Mouse (Mus musculus) MEL (cell line): ENCODE measurements at regions not wholly inside any gene's neighbourhood (a gene's known extent, or its start where the extent isn't known, plus 50 kb on each side); places are given as distances from the start of the nearest gene placed in this dataset.

ENCODE experiments used
- DNase-seq: peaks from one replicate; pipeline ENCODE4 v3.0.0; 2011; ENCODE audit warnings: low read depth, low spot score
- H3K27ac ChIP-seq: 2 replicates; pipeline ENCODE4 v1.5.1; 2012; ENCODE audit warnings: low read depth, mild to moderate bottlenecking, control low read depth, low read length, moderate library complexity; ENCODE audit not compliant: control insufficient read depth
- H3K27me3 ChIP-seq, 2 experiments: fragments of 150-350 bp in 1 of 2; sonication (generic) in 1 of 2; 2 replicates each; pipeline ENCODE4 v1.6.1; 2012; ENCODE audit warnings: low read length in 2 of 2, mild to moderate bottlenecking in 2 of 2, improper control_type of control experiment in 1 of 2, moderate library complexity in 1 of 2; ENCODE audit not compliant: insufficient read depth in 2 of 2, control insufficient read depth in 1 of 2
- H3K36me3 ChIP-seq, 2 experiments: 2 replicates each; pipeline ENCODE4 v1.6.1; 2012 to 2014; ENCODE audit warnings: low read length in 2 of 2, improper control_type of control experiment in 1 of 2, inconsistent platforms in 1 of 2, mild to moderate bottlenecking in 1 of 2; ENCODE audit not compliant: insufficient read depth in 2 of 2, control insufficient read depth in 1 of 2
- H3K4me1 ChIP-seq, 2 experiments: fragments of 150-350 bp in 1 of 2; sonication (generic) in 1 of 2; 2 replicates each; pipeline ENCODE4 v1.6.1; 2012; ENCODE audit warnings: low read length in 2 of 2, improper control_type of control experiment in 1 of 2, mild to moderate bottlenecking in 1 of 2; ENCODE audit not compliant: insufficient read depth in 2 of 2, control insufficient read depth in 1 of 2
- H3K4me3 ChIP-seq, 2 experiments: fragments of 150-350 bp in 1 of 2; sonication (generic) in 1 of 2; 2 replicates each; pipeline ENCODE4 v1.5.1; 2012; ENCODE audit warnings: low read depth in 2 of 2, low read length in 2 of 2, mild to moderate bottlenecking in 2 of 2, moderate library complexity in 2 of 2, control low read depth in 1 of 2, improper control_type of control experiment in 1 of 2; ENCODE audit not compliant: control insufficient read depth in 1 of 2, insufficient read depth in 1 of 2
- H3K79me2 ChIP-seq: 2 replicates; pipeline ENCODE4 v1.6.1; 2012; ENCODE audit warnings: mild to moderate bottlenecking, low read length, moderate library complexity; ENCODE audit not compliant: control insufficient read depth, poor library complexity, insufficient read depth
- H3K9ac ChIP-seq: 2 replicates; pipeline ENCODE4 v1.6.1; 2012; ENCODE audit warnings: low read depth, mild to moderate bottlenecking, control low read depth, low read length, moderate library complexity; ENCODE audit not compliant: control insufficient read depth, poor library complexity, severe bottlenecking
- H3K9me3 ChIP-seq: fragments of 150-350 bp; sonication (generic); replicated peaks from 2 replicates; pipeline ENCODE4 v1.6.1; 2012; ENCODE audit warnings: mild to moderate bottlenecking, low read length, improper control_type of control experiment, moderate library complexity; ENCODE audit not compliant: insufficient read depth
- CHD2 ChIP-seq: IDR thresholded peaks from 2 replicates; pipeline ENCODE4 v1.6.1; 2011; ENCODE audit warnings: low read length, improper control_type of control experiment
- CTCF ChIP-seq, 3 experiments: IDR thresholded peaks in 2 of 3; conservative IDR thresholded peaks in 1 of 3; 2 replicates each; pipeline ENCODE4 v1.5.1; 2011 to 2012; ENCODE audit warnings: low read length in 3 of 3, low read depth in 2 of 3, mild to moderate bottlenecking in 2 of 3, improper control_type of control experiment in 1 of 3, inconsistent platforms in 1 of 3, mixed read lengths in 1 of 3, moderate library complexity in 1 of 3; ENCODE audit not compliant: control insufficient read depth in 1 of 3, insufficient read depth in 1 of 3, poor library complexity in 1 of 3, severe bottlenecking in 1 of 3
- E2F4 ChIP-seq: IDR thresholded peaks from 2 replicates; pipeline ENCODE4 v1.6.1; 2011; ENCODE audit warnings: low read depth, low read length, improper control_type of control experiment, borderline replicate concordance
- ELF1 ChIP-seq: IDR thresholded peaks from 2 replicates; pipeline ENCODE4 v1.6.1; 2014; ENCODE audit warnings: low read depth, mild to moderate bottlenecking, inconsistent platforms, low read length, improper control_type of control experiment, moderate library complexity
- ETS1 ChIP-seq: IDR thresholded peaks from 2 replicates; pipeline ENCODE4 v1.6.1; 2012; ENCODE audit warnings: low read depth, mild to moderate bottlenecking, inconsistent platforms, low read length, improper control_type of control experiment, moderate library complexity
- GATA1 ChIP-seq: IDR thresholded peaks from 2 replicates; pipeline ENCODE4 v1.6.1; 2011; ENCODE audit warnings: low read depth, low read length, improper control_type of control experiment
- HCFC1 ChIP-seq: IDR thresholded peaks from 2 replicates; pipeline ENCODE4 v1.6.1; 2012; ENCODE audit warnings: low read depth, mild to moderate bottlenecking, inconsistent platforms, low read length, improper control_type of control experiment, moderate library complexity
- MAFK ChIP-seq: IDR thresholded peaks from 2 replicates; pipeline ENCODE4 v1.6.1; 2011; ENCODE audit warnings: low read depth, mild to moderate bottlenecking, low read length, improper control_type of control experiment, borderline replicate concordance
- MAX ChIP-seq: IDR thresholded peaks from 2 replicates; pipeline ENCODE4 v1.6.1; 2011; ENCODE audit warnings: low read length, improper control_type of control experiment
- MYB ChIP-seq: IDR thresholded peaks from 2 replicates; pipeline ENCODE4 v1.6.1; 2011; ENCODE audit warnings: mild to moderate bottlenecking, low read depth, low read length, improper control_type of control experiment
- NRF1 ChIP-seq: IDR thresholded peaks from 2 replicates; pipeline ENCODE4 v1.6.1; 2014; ENCODE audit warnings: low read depth, mild to moderate bottlenecking, inconsistent platforms, low read length, improper control_type of control experiment, moderate library complexity; ENCODE audit not compliant: poor library complexity, insufficient read depth, severe bottlenecking
- POLR2A ChIP-seq, 2 experiments: IDR thresholded peaks; 2 replicates each; pipeline ENCODE4 v1.6.1; 2011 to 2012; ENCODE audit warnings: low read length in 2 of 2, mild to moderate bottlenecking in 2 of 2, control low read depth in 1 of 2, improper control_type of control experiment in 1 of 2, low read depth in 1 of 2, moderate library complexity in 1 of 2; ENCODE audit not compliant: control insufficient read depth in 1 of 2, insufficient read depth in 1 of 2, poor library complexity in 1 of 2
- RAD21 ChIP-seq: IDR thresholded peaks from 2 replicates; pipeline ENCODE4 v1.6.1; 2011; ENCODE audit warnings: mild to moderate bottlenecking, low read depth, low read length, improper control_type of control experiment
- RCOR1 ChIP-seq: IDR thresholded peaks from 2 replicates; pipeline ENCODE4 v1.6.1; 2012; ENCODE audit warnings: low read depth, mild to moderate bottlenecking, inconsistent platforms, low read length, improper control_type of control experiment
- SIN3A ChIP-seq: IDR thresholded peaks from 2 replicates; pipeline ENCODE4 v1.6.1; 2012; ENCODE audit warnings: low read length, improper control_type of control experiment, inconsistent platforms
- USF2 ChIP-seq, 2 experiments: IDR thresholded peaks; 2 replicates each; pipeline ENCODE4 v1.6.1; 2011 to 2012; ENCODE audit warnings: improper control_type of control experiment in 2 of 2, low read length in 2 of 2, borderline replicate concordance in 1 of 2, inconsistent platforms in 1 of 2, low read depth in 1 of 2, mild to moderate bottlenecking in 1 of 2; ENCODE audit not compliant: insufficient read depth in 1 of 2
- ZC3H11A ChIP-seq: IDR thresholded peaks from 2 replicates; pipeline ENCODE4 v1.6.1; 2012; ENCODE audit warnings: low read depth, mild to moderate bottlenecking, inconsistent platforms, low read length, improper control_type of control experiment
- ZMIZ1 ChIP-seq: IDR thresholded peaks from 2 replicates; pipeline ENCODE4 v1.6.1; 2012; ENCODE audit warnings: low read depth, mild to moderate bottlenecking, inconsistent platforms, low read length, improper control_type of control experiment, moderate library complexity

- no peak overlapping the region for H3K9ac ChIP-seq
- TF ChIP-seq ELF1 = no peak
- TF ChIP-seq GATA1 = no peak
- TF ChIP-seq E2F4 = no peak
- TF ChIP-seq RAD21 = no peak
- TF ChIP-seq RCOR1 = no peak
- no peak for TF ChIP-seq ZC3H11A
- TF ChIP-seq MAX = no peak
- no peak for TF ChIP-seq MYB
- TF ChIP-seq CTCF (IDR thresholded peaks at IDR 0.05 in 2 of 3, conservative IDR thresholded peaks at IDR 0.05 in 1 of 3; ENCODE audit: control insufficient read depth in 1 of 3, insufficient read depth in 1 of 3, low read depth in 2 of 3, low read length in 3 of 3, poor library complexity in 1 of 3, severe bottlenecking in 1 of 3) = no peak
- TF ChIP-seq MAFK = no peak
- no peak for TF ChIP-seq ZMIZ1
- TF ChIP-seq SIN3A = no peak
- TF ChIP-seq POLR2A (IDR thresholded peaks at IDR 0.05; ENCODE audit: control insufficient read depth in 1 of 2, insufficient read depth in 1 of 2, low read depth in 1 of 2, low read length in 2 of 2, poor library complexity in 1 of 2) = no peak
- TF ChIP-seq USF2 (IDR thresholded peaks at IDR 0.05; ENCODE audit: borderline replicate concordance in 1 of 2, insufficient read depth in 1 of 2, low read depth in 1 of 2, low read length in 2 of 2) = no peak
- TF ChIP-seq ETS1 = no peak
- TF ChIP-seq CHD2 = no peak
- no peak for TF ChIP-seq HCFC1
- TF ChIP-seq NRF1 = no peak
These were observed 143.1 kb downstream of the Olfr721-ps1 start for GRCm38 (mm10) chr14:14544236-14544635.

DNA sequence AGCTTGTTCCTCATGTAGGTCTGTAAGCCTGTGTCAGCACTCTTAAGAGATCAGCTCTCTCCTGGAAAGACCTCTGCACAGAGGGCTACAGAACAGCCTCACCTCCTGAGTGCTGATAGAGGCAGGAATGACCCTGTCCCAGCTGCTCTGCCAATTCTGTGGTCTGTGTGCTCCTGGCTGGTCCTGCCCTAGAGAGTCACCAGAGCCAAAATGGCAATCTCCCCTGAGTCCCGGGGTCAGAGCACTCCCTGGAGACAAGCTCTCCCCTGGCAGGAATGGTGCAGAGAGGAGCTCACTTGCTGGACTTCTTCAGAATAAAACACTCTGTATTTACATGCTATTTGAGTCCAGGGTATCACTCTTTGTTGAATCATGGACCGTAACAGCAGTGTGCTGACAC is 149.9 kb upstream of the Slc4a7 start:
- no peak overlapping the region for H3K27ac ChIP-seq
- no peaks in the 10 kb centered on the region for H3K27me3 ChIP-seq
- TF ChIP-seq RCOR1 = no peak
- TF ChIP-seq NRF1 = no peak
- no peak for TF ChIP-seq USF2 (IDR thresholded peaks at IDR 0.05; ENCODE audit: borderline replicate concordance in 1 of 2, insufficient read depth in 1 of 2, low read depth in 1 of 2, low read length in 2 of 2)
- TF ChIP-seq ZMIZ1 = no peak
- TF ChIP-seq MAFK = no peak
- no peaks in the 10 kb centered on the region for H3K36me3 ChIP-seq
- no peaks in the 10 kb centered on the region for H3K9me3 ChIP-seq
- no peak for DNase-seq
- H3K79me2 ChIP-seq = no peaks in the 10 kb centered on the region
- no peak overlapping the region for H3K9ac ChIP-seq
- no peak overlapping the region for H3K4me3 ChIP-seq
- no peaks in the 10 kb centered on the region for H3K4me1 ChIP-seq

More at GRCm38 (mm10) chr14:14544236-14544635, 143.1 kb downstream of the Olfr721-ps1 start:
- Histone ChIP-seq H3K9me3 (no peaks in the 10 kb centered on the region), H3K27ac (no peak overlapping the region), H3K27me3 (no peaks in the 10 kb centered on the region), H3K4me1 (no peaks in the 10 kb centered on the region), H3K4me3 (no peak overlapping the region), H3K36me3 (no peaks in the 10 kb centered on the region), H3K79me2 (no peaks in the 10 kb centered on the region)
- no peak for DNase-seq
